Mouse (Mus musculus): ENCODE measurements at regions not wholly inside any gene's neighbourhood (a gene's known extent, or its start where the extent isn't known, plus 50 kb on each side); places are given as distances from the start of the nearest gene placed in this dataset.
A peak's percentile ranks its signal among the peaks of the same experiment; 100 is the strongest.

- DNase-seq (ENCODE audit: low read depth, low spot score) = peak; percentile 84
These were observed 52.9 kb upstream of the Ica1 start for GRCm38 (mm10) chr6:8831204-8831603.

GRCm38 (mm10) chr6:8832924-8833323, 54.6 kb upstream of the Ica1 start:
- no peak for DNase-seq (ENCODE audit: low read depth, low spot score)

GRCm38 (mm10) chr6:8853657-8854056, 75.4 kb upstream of the Ica1 start:
- DNase-seq (ENCODE audit: low read depth, low spot score) = no peak

- DNase-seq (ENCODE audit: low read depth, low spot score) = no peak
These were observed 82.3 kb upstream of the Ica1 start for GRCm38 (mm10) chr6:8860581-8860980.

- DNase-seq (ENCODE audit: low read depth, low spot score) = no peak
These were observed 84.2 kb upstream of the Nxph1 start for GRCm38 (mm10) chr6:8863843-8864620.

GRCm38 (mm10) chr6:8877373-8878070, 70.7 kb upstream of the Nxph1 start:
- no peak for DNase-seq (ENCODE audit: low read depth, low spot score)

GRCm38 (mm10) chr6:8893665-8894064, 54.6 kb upstream of the Nxph1 start:
- peak; percentile 43 for DNase-seq (ENCODE audit: low read depth, low spot score)

GRCm38 (mm10) chr6:8896097-8896496, 52.1 kb upstream of the Nxph1 start:
- no peak for DNase-seq (ENCODE audit: low read depth, low spot score)

GRCm38 (mm10) chr6:8896822-8897221, 51.4 kb upstream of the Nxph1 start:
- no peak for DNase-seq (ENCODE audit: low read depth, low spot score)

GRCm38 (mm10) chr6:8897334-8897733, 50.9 kb upstream of the Nxph1 start:
- no peak for DNase-seq (ENCODE audit: low read depth, low spot score)

GRCm38 (mm10) chr6:8898268-8898667, 50.0 kb upstream of the Nxph1 start:
- DNase-seq (ENCODE audit: low read depth, low spot score) = no peak

Data from 3T3-L1 (cell line).